12 mouse cellular contexts compared by ENCODE assay signal in genomic region chr17:27257345-27257744, GRCm38 (mm10). TPM values are rescaled to one million over a fixed set of nuclear protein-coding genes. Genes with fewer than 3 reads are reported as not detected.
DNase-seq lines count a peak whose midpoint lies in the region; ATAC-seq lines count a peak whose summit lies in the region.
"Had no signal": no experiment of that assay in that cellular context is flagged by ENCODE, and none has a peak within 500 bp of the region (broad histone marks: within the 10 kb centered on the region; RNA-seq: fewer than 3 reads in every experiment).

No protein-coding gene starts in this region.

- H3K9me3 ChIP-seq in forebrain, embryonic 15.5 days = no peaks in the 10 kb centered on the region

- no peaks in the 10 kb centered on the region for H3K27me3 ChIP-seq in forebrain, embryonic 15.5 days

- no peaks in the 10 kb centered on the region for H3K36me3 ChIP-seq in forebrain, embryonic 15.5 days
- H3K36me3 ChIP-seq: G1E; heart, embryonic 13.5 days had no signal

- H3K9ac ChIP-seq in forebrain, embryonic 15.5 days (replicated peaks) = no peak overlapping the region
- H3K9ac ChIP-seq: heart, embryonic 13.5 days had no signal

- H3K27ac ChIP-seq in forebrain, embryonic 15.5 days (replicated peaks) = no peak overlapping the region
- H3K27ac ChIP-seq: heart, embryonic 13.5 days had no signal

- H3K4me2 ChIP-seq in forebrain, embryonic 15.5 days (replicated peaks) = no peak overlapping the region
- H3K4me2 ChIP-seq: heart, embryonic 13.5 days had no signal

- no peak overlapping the region for H3K4me3 ChIP-seq in forebrain, embryonic 15.5 days
- H3K4me3 ChIP-seq: heart, embryonic 13.5 days; megakaryocyte, embryonic 14.5 days had no signal

- H3K4me1 ChIP-seq in forebrain, embryonic 15.5 days = no peaks in the 10 kb centered on the region
- H3K4me1 ChIP-seq: heart, embryonic 13.5 days; megakaryocyte, embryonic 14.5 days had no signal

- 41% methylated on average over 7 of the region's 7 CpGs for WGBS in forebrain, embryonic 15.5 days

- DNase-seq in frontal cortex, postnatal 14 days (ENCODE audit: low spot score in 2 of 2) = peak; percentile 20 to 41
- no peak for DNase-seq in frontal cortex, adult 2 months (ENCODE audit: extremely low spot score in 1 of 2, low spot score in 1 of 2)
- peak; percentile 76 for DNase-seq in left cerebral cortex, postnatal 4 days
- DNase-seq in left cerebral cortex, adult 18-20 months (ENCODE audit: low spot score in 2 of 2) = no peak
- DNase-seq in adipocyte (ENCODE audit: low spot score) = peak; percentile 28
- DNase-seq in lung, postnatal 36 days = peak; percentile 16
- no peak for DNase-seq in thymus, postnatal 4 days
- DNase-seq: right cerebral cortex, postnatal 4 days had no signal

- intact Hi-C loops in left cerebral cortex, postnatal 4 days (cut with DNase I) = loop anchor here (5.0 kb wide), 1 partner anchor 60 kb away; no protein-coding TSS in a partner anchor

- no peak for ATAC-seq in forebrain, embryonic 15.5 days (replicated peaks)

RNA-seq across cellular contexts. Expression of gene Lemd2, which starts 53.1 kb away (rescaled TPM):
- polyA plus RNA-seq in frontal cortex, adult 2 months (2012; rRNA removed) = 68.2 and 68.7 TPM in 2 replicates
- total RNA-seq in left cerebral cortex, postnatal 4 days (2021) = 10 to 100 TPM; 64.7 to 67.8 TPM
- 10 to 100 TPM; 38.8 to 46.6 TPM for total RNA-seq in left cerebral cortex, adult 18-20 months (2021)
- 22.3 and 23.2 TPM in 2 replicates for polyA plus RNA-seq in forebrain, embryonic 15.5 days (2015; fragmentation: Nextera tagmentation; extraction: Ambion mirVana)

Comparison
In these comparisons a context has a peak if more than half of its experiments do, and no peak if none do; other contexts are left out.
1. DNase-seq: peak in frontal cortex, postnatal 14 days (2 of 2), left cerebral cortex, postnatal 4 days (single experiment), adipocyte (single experiment) and lung, postnatal 36 days (single experiment); none in frontal cortex, adult 2 months (0 of 2), left cerebral cortex, adult 18-20 months (0 of 2) and thymus, postnatal 4 days (single experiment).